Mouse (Mus musculus): ENCODE results near the gene Trit1.

GRCm38 (mm10) chr4:122995404-122996220 lies 20.8 kb upstream of the Trit1 start, which contains the start of gene Mycl:
- TF ChIP-seq CTCF (conservative IDR thresholded peaks at IDR 0.05; ENCODE audit: low read length) (peak; percentile 77), POU5F1 (IDR thresholded peaks at IDR 0.05; ENCODE audit: borderline replicate concordance, low read length) (no peak), NANOG (IDR thresholded peaks at IDR 0.05; ENCODE audit: borderline replicate concordance, low read length) (no peak)

Measured in E14TG2a.4 (cell line).